Mouse (Mus musculus) retina, postnatal 7 days (tissue): ENCODE results near the gene Cd164.

Source experiments
- DNase-seq: peaks from one replicate; pipeline ENCODE4 v3.0.0-alpha.2; 2012; ENCODE audit warnings: low read depth, low spot score

The Cd164 gene

GRCm38 (mm10) chr10:41500941-41501340 is 18.3 kb upstream of the Cd164 start:
- no peak for DNase-seq

DNA sequence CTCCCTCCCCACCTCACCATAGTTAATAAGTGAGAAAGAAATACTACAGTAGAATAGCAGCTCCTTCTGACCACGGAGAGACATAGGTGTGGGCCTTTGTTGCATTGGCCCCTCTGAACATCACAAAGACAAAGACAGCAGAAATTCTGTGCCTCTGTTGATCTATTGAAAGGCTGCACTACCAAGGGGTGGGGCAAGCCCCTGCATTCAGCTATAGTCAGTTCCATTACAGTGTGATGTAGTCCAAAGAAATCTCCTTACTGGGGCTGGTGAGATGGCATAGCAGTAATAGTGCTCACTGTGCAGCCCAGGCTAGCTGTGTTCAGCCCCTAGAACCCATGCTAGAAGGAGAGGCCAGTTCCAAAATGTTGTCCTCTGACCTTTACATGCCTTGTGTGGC is 14.2 kb upstream of the Cd164 start:
- DNase-seq = no peak

DNA sequence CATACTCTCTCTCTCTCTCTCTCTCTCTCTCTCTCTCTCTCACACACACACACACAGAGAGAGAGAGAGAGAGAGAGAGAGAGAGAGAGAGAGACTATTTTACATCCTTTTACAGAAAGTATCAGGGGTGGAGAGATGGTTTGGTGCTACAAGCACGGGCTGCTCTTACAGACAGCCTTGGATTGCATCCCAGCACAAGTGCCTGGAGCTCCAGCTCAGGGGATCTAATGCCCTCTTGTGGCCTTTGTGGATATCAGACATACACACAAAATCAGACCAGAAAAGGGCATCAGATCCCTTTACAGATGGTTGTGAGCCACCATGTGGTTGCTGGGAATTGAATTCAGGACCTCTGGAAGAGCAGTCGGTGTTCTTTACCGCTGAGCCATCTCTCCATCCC is 13.8 kb upstream of the Cd164 start:
- peak; percentile 70 for DNase-seq

GRCm38 (mm10) chr10:41509160-41509559 is 10.1 kb upstream of the Cd164 start:
- DNase-seq = no peak

GRCm38 (mm10) chr10:41514301-41514700 is 4.9 kb upstream of the Cd164 start:
- DNase-seq = no peak

DNA sequence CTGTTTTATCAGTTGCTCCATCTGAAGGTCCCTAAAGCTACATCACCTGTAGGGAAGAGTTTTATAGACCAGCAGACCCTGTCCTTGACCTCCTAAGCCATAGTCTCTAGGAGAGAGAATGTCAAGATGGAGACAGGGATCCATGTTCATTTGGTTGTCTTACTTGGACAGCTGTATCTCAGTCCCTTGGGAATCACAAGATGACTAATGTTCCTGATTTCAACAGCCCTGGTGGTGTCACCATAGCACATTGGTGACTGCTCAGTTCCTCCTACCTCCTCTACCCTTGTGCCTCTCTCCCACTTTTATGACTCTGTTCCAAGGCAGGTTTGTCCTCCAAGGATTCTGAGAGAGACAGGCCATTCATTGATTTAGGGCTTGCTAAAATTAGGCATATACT is 4.3 kb upstream of the Cd164 start:
- DNase-seq = no peak

GRCm38 (mm10) chr10:41518508-41518980 is 670 bp upstream of the Cd164 start:
- DNase-seq = peak; percentile 67

- DNase-seq = no peak
Measured at GRCm38 (mm10) chr10:41519640-41520409, 611 bp downstream of the Cd164 start.

- DNase-seq = no peak
Measured at GRCm38 (mm10) chr10:41520410-41520673, 1.1 kb downstream of the Cd164 start.

- no peak for DNase-seq
Measured at GRCm38 (mm10) chr10:41523386-41523785, 4.2 kb downstream of the Cd164 start.

DNA sequence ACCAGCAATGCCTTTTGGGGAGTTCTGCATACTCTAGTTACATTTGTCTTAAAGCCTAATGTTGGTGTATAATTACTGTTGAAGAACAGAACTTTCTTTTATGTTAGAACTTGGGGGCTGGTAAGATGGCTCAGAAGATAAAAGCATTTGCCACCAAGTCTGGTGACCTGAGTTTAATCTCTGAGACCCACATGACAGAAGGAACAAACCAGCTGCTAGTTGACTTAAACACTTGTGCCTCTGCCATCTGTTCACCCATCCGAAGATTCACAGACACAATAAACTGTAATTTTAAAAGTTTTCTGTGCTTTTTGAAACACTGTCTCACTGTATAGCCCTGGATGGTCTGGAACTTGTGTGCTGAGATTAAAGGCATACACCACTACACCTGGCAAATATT is 6.5 kb downstream of the Cd164 start:
- DNase-seq = no peak

DNA sequence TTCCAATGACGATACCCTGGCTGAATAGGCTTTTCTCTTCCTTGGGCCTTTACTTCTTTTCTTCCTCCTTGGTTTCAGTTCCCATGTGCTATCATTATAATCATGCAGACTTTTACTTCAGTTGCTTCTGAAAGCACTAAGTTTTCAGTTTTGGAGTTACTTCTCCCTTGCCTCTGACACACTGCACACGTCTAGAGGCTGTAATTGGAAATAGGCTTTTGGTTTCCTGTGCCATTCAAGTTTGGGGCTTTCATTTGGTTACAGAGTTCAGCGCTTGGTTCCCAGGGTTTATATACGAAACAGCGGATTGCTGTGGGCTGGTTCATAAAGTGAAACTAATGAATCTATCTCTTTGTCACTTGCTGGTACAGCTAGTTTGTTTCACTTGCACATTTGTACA is 10.8 kb downstream of the Cd164 start:
- no peak for DNase-seq

DNA sequence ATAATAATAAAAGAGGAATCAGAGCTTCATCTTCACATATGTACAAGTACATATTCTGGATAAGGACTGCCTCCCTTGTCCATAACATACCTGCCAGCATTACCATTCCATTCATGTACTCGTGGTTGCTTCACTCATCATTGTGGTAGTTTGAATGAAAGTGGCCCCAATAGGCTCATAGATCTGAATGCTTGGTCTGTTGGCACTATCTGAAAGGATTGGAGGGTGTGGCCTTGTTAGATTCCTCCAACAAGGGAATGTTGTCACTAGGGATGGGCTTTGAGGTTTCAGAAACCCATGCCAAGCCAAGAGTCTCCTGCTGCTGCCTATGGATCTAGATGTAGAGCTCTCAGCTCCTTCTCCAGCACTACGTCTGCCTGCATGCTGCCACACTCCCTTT is 16.8 kb downstream of the Cd164 start:
- no peak for DNase-seq

DNA sequence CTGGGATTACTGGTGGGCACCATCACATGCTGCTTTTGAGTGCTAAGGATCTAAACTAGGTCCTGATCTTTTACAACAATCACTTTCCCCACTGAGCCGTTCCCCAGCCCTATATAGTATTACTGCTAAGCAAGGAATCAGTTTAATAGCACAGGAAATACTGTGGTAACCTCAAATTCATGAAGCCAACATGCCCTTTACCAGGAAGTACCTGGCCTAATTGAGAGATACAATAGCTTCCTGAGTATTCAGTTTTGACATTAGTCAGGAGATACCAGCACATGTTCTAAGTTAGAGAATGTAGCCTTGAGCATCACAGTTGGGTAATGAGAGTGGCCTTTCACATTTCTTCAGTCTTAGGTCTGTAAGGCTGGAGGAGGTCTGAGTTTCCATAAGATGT is 17.5 kb downstream of the Cd164 start:
- DNase-seq = no peak

DNA sequence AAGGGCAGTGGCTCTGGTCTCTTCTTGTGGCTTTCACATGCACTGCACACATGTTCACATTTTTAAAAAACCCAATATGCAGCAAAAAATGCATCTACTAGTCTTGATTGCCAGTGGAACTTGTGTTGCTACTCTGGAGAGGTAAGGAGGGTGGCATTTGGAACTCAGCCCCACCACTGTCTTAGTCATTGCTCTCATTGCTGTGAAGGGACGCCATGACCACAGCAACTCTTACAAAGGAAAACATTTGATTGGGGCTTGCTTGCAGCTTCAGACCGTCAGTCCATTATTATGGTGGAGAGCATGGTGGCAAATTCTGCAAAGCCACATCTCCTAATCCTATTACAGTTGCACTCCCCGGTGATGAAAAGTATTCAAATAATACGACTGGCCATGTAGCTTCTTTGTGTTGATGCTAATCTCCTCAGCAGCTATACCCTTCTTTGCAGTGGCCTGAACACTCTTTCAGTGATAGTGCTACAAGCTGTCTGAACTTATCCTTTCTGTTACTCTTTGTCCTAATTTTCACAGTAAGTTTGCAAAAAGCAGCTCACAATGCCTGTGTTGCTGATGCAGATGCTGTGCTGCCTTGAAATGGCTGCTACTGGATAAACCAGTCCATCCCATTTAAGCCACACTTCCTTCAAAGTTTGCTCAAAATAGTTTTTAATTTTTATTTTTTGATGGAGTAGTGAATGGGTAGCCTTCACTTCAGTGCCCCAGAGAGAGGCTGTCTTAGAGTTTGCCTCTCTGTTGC is 18.2 kb downstream of the Cd164 start:
- no peak for DNase-seq

DNA sequence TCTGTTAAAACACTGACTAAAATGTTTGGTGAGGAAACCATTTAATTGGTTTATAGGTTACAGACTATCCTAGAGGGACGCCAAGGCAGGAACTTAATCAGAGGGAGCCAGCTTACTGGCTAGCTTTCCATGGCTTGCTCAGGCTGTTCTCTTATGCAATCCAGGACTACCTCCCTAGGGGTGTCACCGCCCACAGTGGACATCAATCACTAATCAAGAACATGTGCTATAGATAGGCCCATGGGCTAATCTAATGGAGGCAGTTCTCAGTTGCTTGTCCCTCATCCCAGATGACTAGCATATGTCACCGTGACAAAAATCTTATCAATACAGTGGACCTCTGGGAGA is 18.7 kb downstream of the Cd164 start:
- no peak for DNase-seq

DNA sequence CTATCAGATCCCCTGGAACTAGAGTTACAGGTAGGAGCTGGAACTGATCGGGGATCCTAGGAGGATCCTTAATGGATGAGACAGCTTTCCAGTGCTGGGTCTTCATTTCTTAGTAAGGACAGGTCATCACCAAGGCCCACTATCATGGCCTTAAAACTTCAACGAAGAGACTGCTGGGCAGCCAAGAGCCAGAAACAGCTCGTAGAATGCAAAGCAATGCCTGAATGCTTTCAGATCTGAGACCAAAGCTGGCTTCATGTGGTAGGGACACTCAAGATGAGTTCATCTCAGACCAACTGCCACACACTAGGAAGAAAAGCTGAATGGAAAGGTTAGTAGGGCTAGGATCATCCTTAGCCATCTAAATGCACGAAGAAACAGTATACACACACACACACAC is 19.8 kb downstream of the Cd164 start:
- no peak for DNase-seq

GRCm38 (mm10) chr10:41542057-41542456 is 22.8 kb downstream of the Cd164 start:
- no peak for DNase-seq

- DNase-seq = no peak
Measured at GRCm38 (mm10) chr10:41543439-41543838, 24.2 kb downstream of the Cd164 start.

GRCm38 (mm10) chr10:41543844-41544243 is 24.6 kb downstream of the Cd164 start:
- DNase-seq = no peak

GRCm38 (mm10) chr10:41544481-41545190 is 25.4 kb downstream of the Cd164 start:
- no peak for DNase-seq

- no peak for DNase-seq
Measured at GRCm38 (mm10) chr10:41545224-41545755, 26.1 kb downstream of the Cd164 start.
